Mouse (Mus musculus) neural tube, embryonic 14.5 days (tissue): Measurements from ENCODE around the gene Gbf1. TPM values are rescaled to one million over a fixed set of nuclear protein-coding genes. Genes with fewer than 3 reads are reported as not detected.
"Not testable (repeated sequence)": the region's sequence is repeated elsewhere in the genome, so short reads cannot be mapped to it uniquely, and the experiment has no call there.

Experiments used
- ATAC-seq: fragments of 200-750 bp; cut with Nextera tagmentation; 2 replicates; pipeline ENCODE4 v1.8.0; 2017; ENCODE audit warnings: low read depth, mild to moderate bottlenecking, moderate TSS enrichment, moderate library complexity
- H3K27ac ChIP-seq: fragments of 300-500 bp; sonication (generic); 2 replicates; pipeline ENCODE4 v1.5.1; 2014; ENCODE audit warnings: low read depth, mild to moderate bottlenecking, control low read depth, low read length, moderate library complexity, mixed read lengths
- H3K27me3 ChIP-seq: fragments of 300-500 bp; sonication (generic); 2 replicates; pipeline ENCODE4 v1.6.1; 2014; ENCODE audit warnings: low read length; ENCODE audit not compliant: control insufficient read depth, insufficient read depth
- H3K36me3 ChIP-seq: fragments of 300-500 bp; sonication (generic); 2 replicates; pipeline ENCODE4 v1.6.1; 2014; ENCODE audit warnings: low read length, mixed read lengths; ENCODE audit not compliant: control insufficient read depth, insufficient read depth
- H3K4me1 ChIP-seq: fragments of 300-500 bp; sonication (generic); 2 replicates; pipeline ENCODE4 v1.6.1; 2014; ENCODE audit warnings: low read length; ENCODE audit not compliant: control insufficient read depth, insufficient read depth
- H3K4me2 ChIP-seq: fragments of 300-500 bp; sonication (generic); 2 replicates; pipeline ENCODE4 v1.6.1; 2014; ENCODE audit warnings: mild to moderate bottlenecking, low read depth, low read length, control low read depth
- H3K4me3 ChIP-seq: fragments of 300-500 bp; sonication (generic); 2 replicates; pipeline ENCODE4 v1.5.1; 2014; ENCODE audit warnings: low read depth, low read length, control low read depth, mixed read lengths
- H3K9ac ChIP-seq: fragments of 300-500 bp; sonication (generic); replicated peaks from 2 replicates; pipeline ENCODE4 v1.6.1; 2014; ENCODE audit warnings: low read depth, mild to moderate bottlenecking, control low read depth, low read length, mixed read lengths
- H3K9me3 ChIP-seq: fragments of 300-500 bp; sonication (generic); 2 replicates; pipeline ENCODE4 v1.6.1; 2016; ENCODE audit warnings: low read length; ENCODE audit not compliant: control insufficient read depth
- WGBS: fragments of 180-500 bp; shearing (Covaris S2); extraction: QIAGEN DNeasy Blood & Tissue Kit; methylation state at CpG from one replicate; pipeline ENCODE4 v1.1.7; 2014; 5-methylcytosine and 5-hydroxymethylcytosine counted together
- polyA plus RNA-seq: library from polyadenylated mRNA; unstranded; fragments of >200 nt; fragmentation: Nextera tagmentation; extraction: Ambion mirVana; gene quantifications from 2 replicates; pipeline ENCODE4 v1.2.1, GENCODE M21; 2014

The Gbf1 gene
- polyA plus RNA-seq, 1 experiment from 2014 or later = 79.4 TPM

DNA sequence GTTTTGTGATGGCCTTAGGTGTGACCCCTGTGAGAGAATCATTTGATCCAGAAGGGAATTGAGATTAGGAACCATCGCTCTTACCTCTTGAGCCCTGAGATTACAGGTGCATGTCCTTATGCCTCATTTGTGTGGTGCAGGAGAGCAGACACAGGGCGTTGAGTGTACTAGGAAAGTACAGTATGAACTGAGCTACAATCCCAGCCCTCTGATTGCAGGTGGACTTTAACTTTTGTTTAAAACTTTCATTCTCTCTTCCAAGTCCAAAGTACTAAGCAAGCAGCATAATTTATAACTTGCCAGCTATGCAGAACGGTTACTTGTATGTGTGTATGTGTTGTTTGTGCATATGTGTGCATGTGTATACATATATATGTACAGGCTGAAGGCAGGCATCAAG lies 46.0 kb downstream of the Gbf1 start:
- Histone ChIP-seq H3K4me2 (no peak overlapping the region), H3K9me3 (no peaks in the 10 kb centered on the region), H3K4me1 (no peaks in the 10 kb centered on the region), H3K9ac (no peak overlapping the region), H3K4me3 (no peak overlapping the region), H3K27ac (no peak overlapping the region), H3K27me3 (no peaks in the 10 kb centered on the region), H3K36me3 (no peaks in the 10 kb centered on the region)
- WGBS = 94% methylated on average over 3 of the region's 3 CpGs
- ATAC-seq = no peak

DNA sequence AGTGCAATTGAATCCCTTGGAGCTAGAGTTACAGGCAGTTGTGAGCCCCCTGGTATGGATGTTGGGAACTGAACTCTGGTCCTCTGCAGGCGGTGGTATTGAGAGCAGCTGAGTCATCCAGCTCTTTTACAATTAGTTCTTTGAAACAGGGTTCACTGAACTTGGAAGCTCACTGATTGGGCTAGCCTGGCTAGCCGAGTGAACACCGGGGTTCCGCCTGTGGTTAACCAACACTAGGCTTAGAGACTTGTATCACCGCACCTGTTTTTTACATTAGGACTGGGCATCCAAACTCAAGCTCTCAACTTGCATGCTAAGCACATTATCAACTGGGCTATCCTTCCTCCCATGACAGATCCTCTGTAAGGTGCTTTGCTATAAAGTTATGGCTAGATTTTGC lies 46.6 kb downstream of the Gbf1 start:
- Histone ChIP-seq H3K4me3 (no peak overlapping the region), H3K27ac (no peak overlapping the region), H3K9ac (no peak overlapping the region), H3K36me3 (no peaks in the 10 kb centered on the region), H3K4me1 (no peaks in the 10 kb centered on the region), H3K27me3 (no peaks in the 10 kb centered on the region), H3K9me3 (no peaks in the 10 kb centered on the region), H3K4me2 (no peak overlapping the region)
- WGBS = 85% methylated on average over 5 of the region's 5 CpGs
- ATAC-seq = no peak

GRCm38 (mm10) chr19:46204166-46204565 lies 51.9 kb downstream of the Gbf1 start:
- H3K9me3 ChIP-seq = no peaks in the 10 kb centered on the region
- no peak overlapping the region for H3K27ac ChIP-seq
- no peaks in the 10 kb centered on the region for H3K36me3 ChIP-seq
- ATAC-seq = no peak
- 94% methylated on average over 6 of the region's 6 CpGs for WGBS
- no peaks in the 10 kb centered on the region for H3K27me3 ChIP-seq
- no peak overlapping the region for H3K4me2 ChIP-seq
- H3K4me3 ChIP-seq = no peak overlapping the region
- no peak overlapping the region for H3K9ac ChIP-seq
- no peaks in the 10 kb centered on the region for H3K4me1 ChIP-seq

GRCm38 (mm10) chr19:46205680-46206079 lies 53.4 kb downstream of the Gbf1 start:
- Histone ChIP-seq H3K4me1 (no peaks in the 10 kb centered on the region), H3K4me3 (no peak overlapping the region), H3K36me3 (no peaks in the 10 kb centered on the region), H3K9ac (no peak overlapping the region), H3K9me3 (no peaks in the 10 kb centered on the region), H3K4me2 (no peak overlapping the region), H3K27me3 (no peaks in the 10 kb centered on the region), H3K27ac (no peak overlapping the region)
- no peak for ATAC-seq
- 96% methylated on average over 6 of the region's 6 CpGs for WGBS

GRCm38 (mm10) chr19:46210951-46211350 lies 58.6 kb downstream of the Gbf1 start:
- H3K4me1 ChIP-seq = no peaks in the 10 kb centered on the region
- H3K9me3 ChIP-seq = no peaks in the 10 kb centered on the region
- H3K4me3 ChIP-seq = no peak overlapping the region
- H3K27me3 ChIP-seq = no peaks in the 10 kb centered on the region
- no peaks in the 10 kb centered on the region for H3K36me3 ChIP-seq
- ATAC-seq = no peak
- H3K9ac ChIP-seq = no peak overlapping the region
- H3K4me2 ChIP-seq = no peak overlapping the region
- H3K27ac ChIP-seq = no peak overlapping the region

DNA sequence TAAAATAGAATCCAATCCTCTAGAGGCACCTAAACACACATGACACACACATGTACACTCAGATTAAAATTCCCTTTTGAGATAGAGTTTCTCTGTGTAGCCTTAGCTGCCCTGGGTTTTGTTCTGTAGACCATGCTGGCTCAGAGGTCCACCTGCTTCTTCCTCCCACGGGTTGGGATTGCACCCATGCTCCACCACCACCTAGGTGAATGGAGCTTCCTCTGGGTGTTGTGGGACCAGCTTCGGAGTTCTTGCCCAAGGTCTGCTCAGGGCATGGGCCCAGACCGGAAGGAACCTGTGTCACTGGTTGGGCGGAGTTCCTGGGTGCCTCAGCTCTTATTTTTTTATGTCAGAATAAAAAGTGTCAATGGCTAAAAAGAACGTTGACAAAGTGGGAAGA lies 62.2 kb downstream of the Gbf1 start:
- no peak overlapping the region for H3K4me3 ChIP-seq
- WGBS = 85% methylated on average over 5 of the region's 5 CpGs
- H3K27ac ChIP-seq = no peak overlapping the region
- H3K27me3 ChIP-seq = no peaks in the 10 kb centered on the region
- H3K9ac ChIP-seq = no peak overlapping the region
- H3K9me3 ChIP-seq = no peaks in the 10 kb centered on the region
- no peaks in the 10 kb centered on the region for H3K36me3 ChIP-seq
- no peak for ATAC-seq
- no peak overlapping the region for H3K4me2 ChIP-seq
- no peaks in the 10 kb centered on the region for H3K4me1 ChIP-seq

DNA sequence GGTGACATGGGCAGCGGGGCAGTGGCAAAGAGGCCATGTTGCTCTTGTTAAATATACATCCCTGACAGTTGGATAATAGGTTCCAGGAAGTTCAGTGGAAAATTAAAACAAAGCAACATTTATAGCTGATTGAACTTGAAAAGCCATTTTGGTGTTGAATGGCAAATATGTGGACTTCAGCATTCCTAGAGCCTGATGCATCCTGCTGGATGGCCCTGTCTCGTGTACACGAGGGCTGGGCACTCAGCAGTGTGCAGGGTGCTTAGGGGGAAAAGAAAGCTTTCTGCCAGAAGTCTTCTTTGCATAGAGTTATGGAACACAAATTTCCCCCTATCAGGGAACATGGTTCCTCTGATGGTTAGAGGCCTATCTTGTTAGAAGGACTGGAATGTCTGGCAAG lies 63.1 kb downstream of the Gbf1 start:
- WGBS = 26% methylated on average over 3 of the region's 3 CpGs
- H3K4me3 ChIP-seq = no peak overlapping the region
- H3K9me3 ChIP-seq = no peaks in the 10 kb centered on the region
- H3K27ac ChIP-seq = no peak overlapping the region
- H3K27me3 ChIP-seq = no peaks in the 10 kb centered on the region
- H3K9ac ChIP-seq = no peak overlapping the region
- no peak for ATAC-seq
- H3K36me3 ChIP-seq = no peaks in the 10 kb centered on the region
- no peak overlapping the region for H3K4me2 ChIP-seq
- H3K4me1 ChIP-seq = no peaks in the 10 kb centered on the region

DNA sequence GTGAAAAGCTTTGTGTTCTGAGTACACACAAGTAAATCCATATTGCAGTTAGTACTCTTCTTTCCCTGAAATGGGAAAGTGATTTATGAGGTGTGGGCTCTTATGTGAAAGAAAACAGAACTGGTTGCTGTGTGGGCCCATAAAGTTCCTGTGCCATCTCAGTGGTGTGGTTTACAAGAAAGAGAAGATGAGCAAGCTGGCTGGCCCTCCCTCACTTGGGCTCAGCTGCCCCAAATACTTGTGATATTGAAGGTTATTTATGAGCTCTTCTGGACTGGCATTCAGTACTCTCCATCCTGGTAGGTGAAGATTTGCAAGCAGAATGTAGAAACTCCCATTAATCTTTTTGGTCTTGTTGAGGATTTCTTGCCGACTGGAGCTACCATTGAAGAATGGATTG lies 64.4 kb downstream of the Gbf1 start:
- H3K27me3 ChIP-seq = no peaks in the 10 kb centered on the region
- H3K36me3 ChIP-seq = no peaks in the 10 kb centered on the region
- H3K4me1 ChIP-seq = no peaks in the 10 kb centered on the region
- H3K9ac ChIP-seq = no peak overlapping the region
- ATAC-seq = no peak
- H3K4me2 ChIP-seq = no peak overlapping the region
- no peak overlapping the region for H3K4me3 ChIP-seq
- no peaks in the 10 kb centered on the region for H3K9me3 ChIP-seq
- WGBS = 67% methylated on average over 1 of the region's 1 CpGs
- no peak overlapping the region for H3K27ac ChIP-seq

- not testable (repeated sequence) for H3K9me3 ChIP-seq, H3K27me3 ChIP-seq, H3K9ac ChIP-seq, H3K4me3 ChIP-seq, H3K4me1 ChIP-seq, H3K27ac ChIP-seq, H3K36me3 ChIP-seq, H3K4me2 ChIP-seq, ATAC-seq
Observed at GRCm38 (mm10) chr19:46217347-46217746, 65.0 kb downstream of the Gbf1 start.

GRCm38 (mm10) chr19:46220116-46220515 lies 67.8 kb downstream of the Gbf1 start:
- no peak overlapping the region for H3K9ac ChIP-seq
- no peaks in the 10 kb centered on the region for H3K27me3 ChIP-seq
- H3K4me1 ChIP-seq = no peaks in the 10 kb centered on the region
- no peak for ATAC-seq
- no peak overlapping the region for H3K4me2 ChIP-seq
- H3K27ac ChIP-seq = no peak overlapping the region
- H3K9me3 ChIP-seq = no peaks in the 10 kb centered on the region
- H3K36me3 ChIP-seq = no peaks in the 10 kb centered on the region
- H3K4me3 ChIP-seq = no peak overlapping the region
- WGBS = 65% methylated on average over 5 of the region's 5 CpGs
